Mouse (Mus musculus) stomach, postnatal 0 days (tissue): ENCODE results near the gene Tbkbp1. TPM values are rescaled to one million over a fixed set of nuclear protein-coding genes. Genes with fewer than 3 reads are reported as not detected.
A peak's percentile ranks its signal among the peaks of the same experiment; 100 is the strongest.

ENCODE experiments used
- ATAC-seq: fragments of 200-750 bp; cut with Nextera tagmentation; 2 replicates; pipeline ENCODE4 v1.8.0; 2017; ENCODE audit not compliant: low FRiP score, low TSS enrichment
- DNase-seq: peaks from one replicate; pipeline ENCODE4 v3.0.0-alpha.2; 2016; ENCODE audit warnings: low spot score
- H3K27ac ChIP-seq: fragments of 300-500 bp; sonication (generic); replicated peaks from 2 replicates; pipeline ENCODE4 v1.5.1; 2014; ENCODE audit warnings: mild to moderate bottlenecking, control low read depth
- H3K27me3 ChIP-seq: fragments of 300-500 bp; sonication (generic); 2 replicates; pipeline ENCODE4 v1.6.1; 2014; ENCODE audit warnings: low read length; ENCODE audit not compliant: control insufficient read depth, insufficient read depth
- H3K36me3 ChIP-seq: fragments of 300-500 bp; sonication (generic); 2 replicates; pipeline ENCODE4 v1.6.1; 2014; ENCODE audit warnings: low read length, mixed read lengths; ENCODE audit not compliant: control insufficient read depth, insufficient read depth
- H3K4me1 ChIP-seq: fragments of 300-500 bp; sonication (generic); replicated peaks from 2 replicates; pipeline ENCODE4 v1.6.1; 2014; ENCODE audit warnings: antibody characterized with exemption; ENCODE audit not compliant: control insufficient read depth, insufficient read depth
- H3K4me2 ChIP-seq: fragments of 300-500 bp; sonication (generic); replicated peaks from 2 replicates; pipeline ENCODE4 v1.6.1; 2014; ENCODE audit warnings: low read depth, mild to moderate bottlenecking, control low read depth, moderate library complexity
- H3K4me3 ChIP-seq: fragments of 300-500 bp; sonication (generic); 2 replicates; pipeline ENCODE4 v1.5.1; 2014; ENCODE audit warnings: low read depth, low read length, control low read depth
- H3K9ac ChIP-seq: fragments of 300-500 bp; sonication (generic); 2 replicates; pipeline ENCODE4 v1.6.1; 2014; ENCODE audit warnings: mild to moderate bottlenecking, low read length, control low read depth, mixed read lengths
- H3K9me3 ChIP-seq: fragments of 300-500 bp; sonication (generic); 2 replicates; pipeline ENCODE4 v1.6.1; 2016; ENCODE audit warnings: low read length; ENCODE audit not compliant: control insufficient read depth
- CTCF ChIP-seq: IDR thresholded peaks from 2 replicates; pipeline ENCODE4 v1.5.1; 2016; ENCODE audit warnings: antibody characterized with exemption, low read depth, mild to moderate bottlenecking, moderate library complexity
- EP300 ChIP-seq: optimal IDR thresholded peaks from 2 replicates; pipeline ENCODE3; 2016; ENCODE audit warnings: antibody characterized with exemption
- WGBS: fragments of 180-500 bp; shearing (Covaris S2); extraction: QIAGEN DNeasy Blood & Tissue Kit; methylation state at CpG from one replicate; pipeline ENCODE4 v1.1.7; 2014; 5-methylcytosine and 5-hydroxymethylcytosine counted together
- polyA plus RNA-seq: library from polyadenylated mRNA; unstranded; fragments of >200 nt; fragmentation: Nextera tagmentation; extraction: Ambion mirVana; gene quantifications from 2 replicates; pipeline ENCODE4 v1.2.1, GENCODE M21; 2015

Gene Tbkbp1
- polyA plus RNA-seq, 1 experiment from 2014 or later, result 1.8 TPM

DNA sequence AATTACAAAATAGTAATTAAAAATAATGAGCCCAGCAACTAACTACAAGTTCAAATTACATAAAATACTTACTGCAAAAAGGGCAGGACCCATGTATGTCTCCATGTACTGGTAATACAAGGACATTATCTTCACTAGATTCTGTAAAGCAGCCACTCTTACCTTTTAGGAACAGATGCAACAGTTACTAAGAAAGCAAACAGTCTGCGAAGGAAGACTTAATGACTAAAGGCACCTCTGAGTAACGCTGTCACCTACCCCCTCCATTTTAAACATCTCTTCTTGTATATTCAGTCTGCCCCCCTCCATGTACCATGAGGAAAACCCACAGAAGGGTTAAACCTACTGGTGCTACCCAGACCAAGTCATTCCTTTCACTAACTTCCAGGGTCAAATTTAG, 26.9 kb upstream of the Tbkbp1 start:
- Histone ChIP-seq H3K4me1 (no peaks in the 10 kb centered on the region), H3K27ac (no peak overlapping the region), H3K36me3 (peaks cover 55% of the 10 kb centered on the region), H3K9me3 (no peaks in the 10 kb centered on the region), H3K4me3 (no peak overlapping the region), H3K9ac (no peak overlapping the region), H3K4me2 (no peak overlapping the region), H3K27me3 (no peaks in the 10 kb centered on the region)
- ATAC-seq (no peak), DNase-seq (no peak)
- TF ChIP-seq EP300, result no peak
- no peak for TF ChIP-seq CTCF
- WGBS, result 90% methylated on average over 2 of the region's 2 CpGs

DNA sequence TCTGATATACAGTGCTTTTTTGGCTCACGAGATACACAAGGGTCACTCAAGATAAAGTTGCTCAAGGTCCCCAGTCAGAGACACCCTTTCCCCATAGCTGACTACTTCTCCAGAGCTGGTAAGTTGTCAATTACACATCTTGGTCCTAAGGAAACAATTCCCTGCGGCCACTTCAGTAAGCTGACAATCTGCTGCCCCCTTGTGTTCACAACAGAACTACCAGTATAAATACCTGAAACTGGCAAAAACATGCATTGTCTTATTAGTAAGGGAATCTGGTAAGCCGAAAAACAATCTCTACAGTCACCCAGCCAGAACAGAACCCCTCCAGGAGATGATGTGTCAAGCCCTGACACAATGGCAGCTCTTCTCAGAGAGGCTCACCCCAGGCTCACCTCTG, 25.6 kb upstream of the Tbkbp1 start:
- TF ChIP-seq EP300 (no peak), CTCF (peak; percentile 81)
- H3K9ac ChIP-seq, result no peak overlapping the region
- DNase-seq (peak; percentile 35), ATAC-seq (no peak)
- 46% methylated on average over 3 of the region's 3 CpGs for WGBS
- H3K27ac ChIP-seq, result no peak overlapping the region
- H3K4me1 ChIP-seq, result no peaks in the 10 kb centered on the region
- H3K9me3 ChIP-seq, result no peaks in the 10 kb centered on the region
- peaks cover 47% of the 10 kb centered on the region for H3K36me3 ChIP-seq
- H3K27me3 ChIP-seq, result no peaks in the 10 kb centered on the region
- no peak overlapping the region for H3K4me2 ChIP-seq
- no peak overlapping the region for H3K4me3 ChIP-seq

DNA sequence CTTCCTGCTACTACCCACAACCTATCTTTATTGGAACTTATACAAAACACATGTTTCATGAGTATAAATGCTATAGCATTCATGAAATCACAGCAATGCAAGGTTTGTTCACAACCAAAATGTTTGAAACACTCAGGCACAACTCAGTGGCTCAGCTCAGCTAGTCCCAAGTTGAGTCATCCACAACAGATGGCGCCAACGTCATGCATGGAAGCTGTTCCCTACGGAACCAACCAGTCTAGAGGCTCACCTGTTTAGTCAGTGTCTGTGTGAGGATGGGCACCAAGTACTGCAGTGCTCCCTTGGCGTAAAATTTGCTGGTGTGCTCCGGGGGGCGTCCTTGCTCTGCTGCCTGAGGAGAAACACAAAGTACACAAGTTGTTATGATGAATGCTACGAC, 24.2 kb upstream of the Tbkbp1 start:
- no peaks in the 10 kb centered on the region for H3K27me3 ChIP-seq
- no peak overlapping the region for H3K9ac ChIP-seq
- ATAC-seq (no peak), DNase-seq (no peak)
- TF ChIP-seq EP300 (no peak), CTCF (no peak)
- H3K4me3 ChIP-seq, result no peak overlapping the region
- H3K9me3 ChIP-seq, result no peaks in the 10 kb centered on the region
- H3K27ac ChIP-seq, result no peak overlapping the region
- 91% methylated on average over 7 of the region's 7 CpGs for WGBS
- H3K36me3 ChIP-seq, result peaks cover 48% of the 10 kb centered on the region
- H3K4me1 ChIP-seq, result no peaks in the 10 kb centered on the region
- H3K4me2 ChIP-seq, result no peak overlapping the region

DNA sequence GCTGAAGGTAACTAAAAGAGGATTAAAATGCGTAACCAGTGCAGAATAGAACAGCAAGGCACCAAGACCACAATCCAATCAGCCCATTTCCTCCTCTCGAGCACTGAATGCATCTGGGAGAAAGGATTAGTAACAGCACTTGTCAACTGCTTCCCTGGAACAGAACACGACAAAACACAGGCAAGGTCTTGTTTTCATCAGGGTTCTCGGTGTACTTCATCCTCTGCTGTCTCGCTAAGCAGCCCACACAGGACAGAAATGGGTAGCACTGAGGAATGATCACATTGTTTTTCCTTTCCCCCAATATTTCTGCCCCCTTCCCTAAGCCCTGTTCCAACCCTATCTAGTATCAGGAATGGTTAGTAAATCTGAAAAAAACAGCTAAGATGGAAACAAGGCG, 9.0 kb upstream of the Tbkbp1 start:
- ATAC-seq, result no peak
- H3K9ac ChIP-seq, result no peak overlapping the region

DNA sequence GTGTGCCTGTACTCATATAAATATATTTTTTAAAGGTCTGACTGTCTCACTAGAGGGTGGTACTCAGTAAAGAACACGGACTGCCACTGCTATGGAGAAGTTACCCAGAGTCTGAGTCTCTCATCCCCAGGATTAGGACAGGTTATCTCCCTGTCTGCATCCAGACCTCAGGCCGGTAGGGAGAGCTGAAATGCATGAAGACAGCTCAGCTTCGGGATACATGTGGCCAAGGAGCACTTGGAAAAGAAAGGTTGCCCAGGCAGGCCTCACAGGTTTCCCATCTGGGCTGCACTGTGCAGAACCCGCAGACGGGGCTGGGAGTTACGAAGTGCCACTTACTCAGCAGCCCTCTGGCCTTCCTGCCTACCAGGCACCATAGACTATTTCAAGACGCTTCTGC, 5.7 kb upstream of the Tbkbp1 start:
- no peak overlapping the region for H3K9ac ChIP-seq
- ATAC-seq, result no peak
- no peak for TF ChIP-seq EP300
- TF ChIP-seq CTCF, result no peak
- H3K9me3 ChIP-seq, result no peaks in the 10 kb centered on the region
- WGBS, result 74% methylated on average over 7 of the region's 7 CpGs
- H3K36me3 ChIP-seq, result peaks cover 13% of the 10 kb centered on the region
- H3K4me1 ChIP-seq, result peaks cover under 1% of the 10 kb centered on the region; the same call in 1 of the 2 replicates
- no peaks in the 10 kb centered on the region for H3K27me3 ChIP-seq
- H3K4me3 ChIP-seq, result no peak overlapping the region
- no peak overlapping the region for H3K4me2 ChIP-seq
- no peak overlapping the region for H3K27ac ChIP-seq
- no peak for DNase-seq

More for the DNA sequence above, 9.0 kb upstream of the Tbkbp1 start:
- TF ChIP-seq EP300, result no peak
- no peak for TF ChIP-seq CTCF
- WGBS, result 66% methylated on average over 6 of the region's 6 CpGs
- H3K4me3 ChIP-seq, result no peak overlapping the region
- no peaks in the 10 kb centered on the region for H3K27me3 ChIP-seq
- no peak for DNase-seq
- H3K4me2 ChIP-seq, result no peak overlapping the region
- H3K36me3 ChIP-seq, result peaks cover 40% of the 10 kb centered on the region
- no peaks in the 10 kb centered on the region for H3K9me3 ChIP-seq
- H3K4me1 ChIP-seq, result no peaks in the 10 kb centered on the region
- H3K27ac ChIP-seq, result no peak overlapping the region

DNA sequence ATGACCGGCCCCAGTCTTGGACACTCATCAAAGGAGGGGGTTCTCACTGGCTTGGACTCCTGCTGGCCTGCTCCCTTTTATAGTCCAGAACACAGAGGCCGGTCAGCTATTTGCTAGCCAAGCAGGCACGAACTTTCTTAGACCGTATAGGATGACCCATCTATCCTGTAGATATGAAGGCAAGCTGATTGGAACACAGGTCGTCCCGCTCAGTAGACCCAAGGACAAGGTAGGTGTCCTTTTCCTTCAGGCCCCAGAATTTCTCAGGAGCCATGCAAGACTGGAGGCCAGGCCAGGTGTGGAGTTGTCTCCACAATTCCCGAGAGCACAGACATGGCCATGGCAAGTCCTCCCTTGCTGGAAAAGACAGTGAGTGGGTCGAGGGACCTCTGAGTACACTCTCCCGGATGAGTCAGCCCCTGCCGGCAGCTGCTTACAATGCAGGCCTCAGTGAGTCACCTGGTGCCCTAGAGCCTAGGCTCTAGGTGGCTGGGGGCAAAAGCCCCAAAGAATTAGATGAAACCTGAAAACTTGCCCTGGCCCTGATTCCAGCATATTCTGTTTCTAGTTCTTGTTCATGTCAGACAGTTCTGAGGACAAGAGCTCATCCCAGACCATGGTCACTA, 1.5 kb upstream of the Tbkbp1 start:
- ATAC-seq, result no peak
- no peak overlapping the region for H3K9ac ChIP-seq
- H3K4me3 ChIP-seq, result no peak overlapping the region

More for the DNA sequence above, 1.5 kb upstream of the Tbkbp1 start:
- WGBS, result 32% methylated on average over 10 of the region's 10 CpGs
- Histone ChIP-seq H3K36me3 (no peaks in the 10 kb centered on the region), H3K27ac (no peak overlapping the region), H3K9me3 (no peaks in the 10 kb centered on the region), H3K27me3 (no peaks in the 10 kb centered on the region), H3K4me2 (no peak overlapping the region), H3K4me1 (peaks cover 2% of the 10 kb centered on the region; the same call in 1 of the 2 replicates)
- TF ChIP-seq EP300 (no peak), CTCF (peak; percentile 42)
- DNase-seq, result peak; percentile 23
